Mouse (Mus musculus) midbrain, embryonic 11.5 days (tissue): ENCODE data around the gene Prelp. TPM values are rescaled to one million over a fixed set of nuclear protein-coding genes. Genes with fewer than 3 reads are reported as not detected.

ENCODE experiments used
- ATAC-seq: fragments of 200-750 bp; cut with Nextera tagmentation; 2 replicates; pipeline ENCODE4 v1.8.0; 2017; ENCODE audit warnings: moderate TSS enrichment, moderate library complexity; ENCODE audit not compliant: low FRiP score
- DNase-seq: peaks from one replicate; pipeline ENCODE4 v3.0.0; 2015; ENCODE audit warnings: low spot score; ENCODE audit errors: missing footprints
- H3K27ac ChIP-seq: fragments of 300-500 bp; sonication (generic); 2 replicates; pipeline ENCODE4 v1.5.1; 2014; ENCODE audit warnings: low read depth, low read length
- H3K27me3 ChIP-seq: fragments of 300-500 bp; sonication (generic); 2 replicates; pipeline ENCODE4 v1.6.1; 2014; ENCODE audit warnings: mild to moderate bottlenecking, low read length, moderate library complexity, mixed read lengths; ENCODE audit not compliant: control insufficient read depth, insufficient read depth
- H3K36me3 ChIP-seq: fragments of 300-500 bp; sonication (generic); 2 replicates; pipeline ENCODE4 v1.6.1; 2014; ENCODE audit warnings: mild to moderate bottlenecking, low read length, moderate library complexity, mixed read lengths; ENCODE audit not compliant: control insufficient read depth, insufficient read depth
- H3K4me1 ChIP-seq: fragments of 300-500 bp; sonication (generic); 2 replicates; pipeline ENCODE4 v1.6.1; 2014; ENCODE audit warnings: low read length; ENCODE audit not compliant: control insufficient read depth, insufficient read depth
- H3K4me2 ChIP-seq: fragments of 300-500 bp; sonication (generic); 2 replicates; pipeline ENCODE4 v1.6.1; 2014; ENCODE audit warnings: mild to moderate bottlenecking, moderate library complexity
- H3K4me3 ChIP-seq: fragments of 300-500 bp; sonication (generic); 2 replicates; pipeline ENCODE4 v1.5.1; 2014; ENCODE audit warnings: low read depth, low read length
- H3K9ac ChIP-seq: fragments of 300-500 bp; sonication (generic); 2 replicates; pipeline ENCODE4 v1.6.1; 2014; ENCODE audit warnings: low read length
- H3K9me3 ChIP-seq: fragments of 300-500 bp; sonication (generic); 2 replicates; pipeline ENCODE4 v1.6.1; 2016; ENCODE audit warnings: low read length; ENCODE audit not compliant: control insufficient read depth
- WGBS: fragments of 180-500 bp; shearing (Covaris S2); extraction: QIAGEN DNeasy Blood & Tissue Kit; methylation state at CpG from one replicate; pipeline ENCODE4 v1.1.7; 2014; 5-methylcytosine and 5-hydroxymethylcytosine counted together
- polyA plus RNA-seq: library from polyadenylated mRNA; unstranded; fragments of >200 nt; fragmentation: Nextera tagmentation; extraction: Ambion mirVana; gene quantifications from 2 replicates; pipeline ENCODE4 v1.2.1, GENCODE M21; 2014

Prelp gene
- polyA plus RNA-seq, 1 experiment from 2014 or later = 1.7 TPM

DNA sequence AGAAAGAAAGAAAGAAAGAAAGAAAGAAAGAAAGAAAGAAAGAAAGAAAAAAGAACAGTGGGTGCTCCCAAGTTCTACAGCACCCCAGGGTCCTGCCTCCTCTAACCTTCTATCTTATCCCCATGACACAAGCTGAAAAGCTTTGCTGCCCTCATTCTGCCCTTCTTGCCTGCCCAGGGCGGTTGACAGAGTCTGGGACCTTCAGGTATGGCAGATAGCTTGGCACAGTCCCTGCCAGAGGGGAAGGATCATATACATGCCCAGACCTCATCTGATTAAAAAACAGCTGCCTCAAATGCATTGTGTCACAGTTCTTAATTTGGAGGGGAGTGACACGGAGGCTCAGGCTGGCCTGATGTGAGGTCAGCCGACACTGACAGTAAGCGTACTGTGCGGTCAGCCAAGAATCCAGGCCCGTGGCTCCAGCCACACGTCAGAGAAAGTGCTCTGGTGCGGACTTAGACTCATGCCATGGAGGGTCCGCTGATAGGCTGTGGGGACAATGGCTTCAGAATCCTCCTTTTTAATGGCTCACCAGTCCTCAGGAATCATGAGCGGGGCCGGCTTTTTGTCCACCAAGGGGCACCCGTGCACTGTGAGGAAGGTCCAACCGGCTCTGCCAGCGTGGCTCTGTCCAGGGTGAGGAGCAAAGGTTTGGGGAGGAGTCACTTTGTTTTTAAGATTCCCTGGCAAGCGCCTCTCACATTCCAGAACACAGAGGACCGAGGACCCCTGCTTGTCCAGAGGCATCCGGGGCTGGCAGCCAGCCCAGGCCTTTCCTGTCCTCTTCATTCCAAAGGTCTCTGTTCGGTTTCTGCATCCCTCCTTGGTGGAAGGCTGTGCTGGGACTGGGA is 40.3 kb upstream of the Prelp start:
- Histone ChIP-seq H3K27me3 (no peaks in the 10 kb centered on the region), H3K9me3 (no peaks in the 10 kb centered on the region), H3K4me2 (peak overlapping the region; percentile 20; the same call in 1 of the 2 replicates), H3K4me3 (no peak overlapping the region), H3K9ac (peak overlapping the region; percentile 32; the same call in 1 of the 2 replicates), H3K4me1 (peaks cover 8% of the 10 kb centered on the region; the same call in 1 of the 2 replicates), H3K27ac (no peak overlapping the region), H3K36me3 (no peaks in the 10 kb centered on the region)
- WGBS = 15% methylated on average over 18 of the region's 18 CpGs
- ATAC-seq (peak; percentile 80), DNase-seq (peak; percentile 93)

DNA sequence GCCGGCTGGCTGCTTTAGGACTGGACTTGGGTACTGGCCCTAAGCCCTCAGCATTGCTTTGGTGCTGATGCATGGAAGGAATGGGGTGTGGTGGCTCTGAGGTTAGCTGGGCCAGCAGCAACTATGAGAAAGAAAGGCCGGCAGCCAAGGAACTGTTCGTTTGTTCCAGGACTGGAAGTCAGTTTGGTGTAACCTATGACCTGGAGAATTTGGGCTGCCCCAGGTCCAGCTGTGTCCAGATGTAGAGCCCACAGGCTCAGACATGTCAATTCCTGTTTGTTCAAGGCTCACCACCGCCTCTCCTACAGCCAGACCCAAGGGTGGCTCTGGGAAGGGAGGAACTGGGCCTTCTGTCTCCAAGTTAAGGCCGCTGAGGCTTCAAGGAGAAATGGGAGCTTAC is 38.3 kb upstream of the Prelp start:
- H3K4me2 ChIP-seq = no peak overlapping the region
- no peak overlapping the region for H3K27ac ChIP-seq
- H3K4me3 ChIP-seq = no peak overlapping the region
- no peak overlapping the region for H3K9ac ChIP-seq
- H3K4me1 ChIP-seq = peaks cover 8% of the 10 kb centered on the region; the same call in 1 of the 2 replicates
- ATAC-seq = no peak
- 81% methylated on average over 5 of the region's 5 CpGs for WGBS
- no peaks in the 10 kb centered on the region for H3K36me3 ChIP-seq
- no peaks in the 10 kb centered on the region for H3K27me3 ChIP-seq
- DNase-seq = no peak
- H3K9me3 ChIP-seq = no peaks in the 10 kb centered on the region

DNA sequence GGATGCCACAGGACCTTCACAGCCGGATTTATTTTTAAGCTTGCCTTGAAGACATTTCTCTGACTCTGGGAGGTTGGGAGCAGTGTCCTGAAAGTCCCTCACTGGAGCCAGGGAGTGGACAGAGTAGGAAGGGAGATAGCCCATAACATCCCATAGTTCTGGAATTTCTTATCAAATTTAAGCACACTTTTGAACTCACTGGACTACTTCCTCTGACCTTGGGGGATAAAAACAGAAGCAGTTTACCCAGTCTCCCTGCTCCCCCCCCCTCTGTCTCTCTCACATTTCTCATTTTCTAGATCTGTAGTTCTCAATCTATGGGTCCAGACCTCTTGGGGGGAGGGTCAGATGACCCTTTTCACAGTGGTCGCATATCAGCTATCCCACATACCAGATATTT is 32.8 kb upstream of the Prelp start:
- no peak for ATAC-seq
- no peak overlapping the region for H3K27ac ChIP-seq
- no peak overlapping the region for H3K9ac ChIP-seq
- H3K27me3 ChIP-seq = no peaks in the 10 kb centered on the region
- no peaks in the 10 kb centered on the region for H3K9me3 ChIP-seq
- 65% methylated on average over 2 of the region's 2 CpGs for WGBS
- DNase-seq = peak; percentile 73
- no peak overlapping the region for H3K4me2 ChIP-seq
- no peak overlapping the region for H3K4me3 ChIP-seq
- no peaks in the 10 kb centered on the region for H3K4me1 ChIP-seq
- no peaks in the 10 kb centered on the region for H3K36me3 ChIP-seq

DNA sequence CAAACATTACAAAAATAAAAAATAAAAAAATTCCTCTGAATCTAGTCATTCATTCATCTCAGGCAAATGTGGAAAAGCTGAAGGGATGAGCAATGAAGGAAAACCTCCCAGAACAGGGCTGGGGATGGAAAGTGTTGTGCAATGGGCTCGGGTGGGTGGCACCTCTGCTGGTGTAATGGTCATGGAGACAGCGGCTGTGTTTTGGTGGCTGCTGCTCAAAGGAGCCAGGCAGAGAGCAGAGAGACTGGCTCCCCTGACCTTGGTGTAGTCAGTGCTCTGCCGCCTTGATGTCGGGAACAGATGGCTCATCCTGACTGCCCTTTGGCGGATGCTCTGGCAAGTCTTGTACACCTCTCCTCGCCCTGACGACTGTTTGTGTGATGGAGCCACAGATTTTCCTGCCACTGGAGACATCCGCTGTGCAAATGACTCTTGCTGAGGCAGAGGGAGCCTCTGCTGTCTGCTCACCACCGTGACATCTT is 32.1 kb upstream of the Prelp start:
- no peaks in the 10 kb centered on the region for H3K36me3 ChIP-seq
- 62% methylated on average over 9 of the region's 9 CpGs for WGBS
- DNase-seq (peak; percentile 61), ATAC-seq (no peak)
- H3K27ac ChIP-seq = no peak overlapping the region
- no peaks in the 10 kb centered on the region for H3K27me3 ChIP-seq
- no peaks in the 10 kb centered on the region for H3K9me3 ChIP-seq
- H3K9ac ChIP-seq = no peak overlapping the region
- no peak overlapping the region for H3K4me3 ChIP-seq
- no peak overlapping the region for H3K4me2 ChIP-seq
- no peaks in the 10 kb centered on the region for H3K4me1 ChIP-seq

DNA sequence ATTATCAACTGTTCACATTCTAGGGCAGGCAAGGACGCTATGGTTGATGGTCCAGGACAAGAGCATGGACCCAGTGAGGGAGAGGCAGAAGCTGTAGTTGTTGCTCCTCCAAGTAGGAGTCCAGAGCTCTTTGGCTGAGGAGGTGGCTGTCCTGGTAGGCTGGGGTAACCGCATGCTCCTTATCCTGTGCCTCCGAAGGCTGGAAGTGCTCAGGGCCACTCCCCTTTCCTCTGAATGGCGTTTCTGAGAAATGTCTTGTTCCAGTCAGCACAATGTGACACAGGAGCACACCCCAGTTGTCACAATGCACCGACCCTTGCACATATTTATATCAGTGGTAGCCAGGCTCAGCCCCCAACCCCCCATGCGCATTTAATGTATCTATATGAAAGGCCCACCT is 30.4 kb upstream of the Prelp start:
- no peak overlapping the region for H3K27ac ChIP-seq
- WGBS = 75% methylated on average over 6 of the region's 6 CpGs

DNA sequence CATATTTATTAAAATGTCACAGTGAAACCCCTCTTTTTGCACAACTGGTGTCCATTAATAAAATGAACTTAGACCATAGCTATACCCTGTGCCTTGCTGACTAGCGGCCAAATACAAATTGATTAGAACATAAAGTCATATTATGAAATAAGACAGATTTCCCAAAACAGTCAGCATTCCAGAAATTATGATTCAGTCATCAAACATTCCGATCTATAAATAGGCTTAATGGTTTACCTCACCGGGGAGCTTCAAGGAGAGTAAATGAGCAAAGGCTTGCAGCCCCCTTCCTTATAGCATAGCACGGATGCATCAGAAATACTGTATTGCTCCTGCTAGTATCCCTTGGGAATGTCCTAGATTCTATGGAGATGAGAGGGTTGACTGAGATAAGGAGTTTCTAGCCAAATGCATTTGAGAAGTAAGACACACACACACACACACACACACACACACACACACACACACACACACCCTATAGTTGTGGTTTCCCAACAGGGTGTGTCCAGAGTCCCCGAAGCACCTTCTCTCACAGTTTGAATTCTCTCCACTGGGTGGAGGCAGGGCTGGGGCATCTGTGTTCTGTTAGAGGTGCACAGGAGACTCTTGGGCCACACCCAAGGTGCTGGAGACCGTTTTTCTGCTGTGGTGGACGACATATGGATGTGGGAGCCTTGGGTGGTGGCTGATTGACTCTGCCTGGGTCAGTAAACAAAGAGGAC is 29.0 kb upstream of the Prelp start:
- Histone ChIP-seq H3K4me1 (no peaks in the 10 kb centered on the region), H3K27me3 (no peaks in the 10 kb centered on the region), H3K4me2 (no peak overlapping the region), H3K9me3 (no peaks in the 10 kb centered on the region), H3K9ac (no peak overlapping the region), H3K4me3 (no peak overlapping the region), H3K36me3 (no peaks in the 10 kb centered on the region), H3K27ac (no peak overlapping the region)
- DNase-seq = no peak
- 84% methylated on average over 7 of the region's 7 CpGs for WGBS
- no peak for ATAC-seq

More for the DNA sequence above, 30.4 kb upstream of the Prelp start:
- peak; percentile 56 for DNase-seq
- no peaks in the 10 kb centered on the region for H3K27me3 ChIP-seq
- no peaks in the 10 kb centered on the region for H3K36me3 ChIP-seq
- H3K9ac ChIP-seq = no peak overlapping the region
- no peak overlapping the region for H3K4me2 ChIP-seq
- H3K4me1 ChIP-seq = no peaks in the 10 kb centered on the region
- no peak overlapping the region for H3K4me3 ChIP-seq
- ATAC-seq = no peak
- no peaks in the 10 kb centered on the region for H3K9me3 ChIP-seq

DNA sequence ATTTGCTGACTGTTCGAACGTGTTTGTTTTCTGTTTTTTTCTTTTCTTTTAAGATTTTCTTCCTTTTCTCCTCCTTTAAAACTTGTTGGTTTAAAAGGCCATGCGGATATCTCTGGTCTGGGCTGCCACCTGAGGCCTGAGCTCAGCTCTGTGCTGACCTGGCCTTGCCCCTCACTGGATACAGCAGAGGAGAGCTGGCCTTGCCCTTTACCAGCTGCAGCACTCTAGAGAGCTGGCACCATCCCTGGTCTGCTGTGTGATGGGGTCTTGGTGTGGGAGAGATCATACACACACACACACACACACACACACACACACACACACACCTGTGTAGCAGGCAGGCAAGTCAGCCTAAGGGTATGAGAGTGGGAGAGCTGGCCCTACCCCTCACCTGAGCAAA is 23.9 kb upstream of the Prelp start:
- no peaks in the 10 kb centered on the region for H3K4me1 ChIP-seq
- no peaks in the 10 kb centered on the region for H3K36me3 ChIP-seq
- no peak overlapping the region for H3K4me2 ChIP-seq
- H3K4me3 ChIP-seq = no peak overlapping the region
- no peak overlapping the region for H3K9ac ChIP-seq
- DNase-seq = no peak
- no peak for ATAC-seq
- no peak overlapping the region for H3K27ac ChIP-seq
- no peaks in the 10 kb centered on the region for H3K27me3 ChIP-seq
- H3K9me3 ChIP-seq = no peaks in the 10 kb centered on the region
- 90% methylated on average over 3 of the region's 3 CpGs for WGBS

DNA sequence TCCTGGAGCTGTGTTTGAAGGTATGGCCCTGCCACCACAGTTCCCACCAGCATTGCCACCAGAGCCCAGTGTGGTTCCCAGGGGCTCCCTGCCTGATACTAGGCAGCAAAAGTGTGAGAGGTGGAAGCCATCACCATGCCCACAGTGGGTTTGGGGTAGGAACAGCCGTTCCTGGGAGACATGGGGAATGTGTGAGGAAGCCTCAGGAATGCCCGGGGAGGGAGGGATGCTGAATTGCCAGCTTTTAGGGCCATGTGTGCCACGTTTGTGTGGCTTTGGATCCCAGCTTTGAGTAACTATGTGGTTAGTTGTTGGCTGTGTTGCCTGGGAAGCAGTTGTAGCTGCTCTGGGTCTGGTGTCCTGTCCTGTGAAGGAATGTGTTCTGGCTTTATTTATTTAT is 20.7 kb upstream of the Prelp start:
- no peaks in the 10 kb centered on the region for H3K4me1 ChIP-seq

More for the DNA sequence above, 20.7 kb upstream of the Prelp start:
- Histone ChIP-seq H3K9me3 (no peaks in the 10 kb centered on the region), H3K27ac (no peak overlapping the region), H3K36me3 (no peaks in the 10 kb centered on the region), H3K9ac (no peak overlapping the region), H3K27me3 (no peaks in the 10 kb centered on the region), H3K4me2 (no peak overlapping the region), H3K4me3 (no peak overlapping the region)
- WGBS = 79% methylated on average over 3 of the region's 3 CpGs
- no peak for ATAC-seq
- no peak for DNase-seq
